Mouse (Mus musculus): Measurements from ENCODE around the gene Acsf3. TPM values are rescaled to one million over a fixed set of nuclear protein-coding genes. Genes with fewer than 3 reads are reported as not detected.

The Acsf3 gene
- total and polyA plus RNA-seq, 3 experiments: 17.8 to 37.2 TPM; not detected in 1

DNA sequence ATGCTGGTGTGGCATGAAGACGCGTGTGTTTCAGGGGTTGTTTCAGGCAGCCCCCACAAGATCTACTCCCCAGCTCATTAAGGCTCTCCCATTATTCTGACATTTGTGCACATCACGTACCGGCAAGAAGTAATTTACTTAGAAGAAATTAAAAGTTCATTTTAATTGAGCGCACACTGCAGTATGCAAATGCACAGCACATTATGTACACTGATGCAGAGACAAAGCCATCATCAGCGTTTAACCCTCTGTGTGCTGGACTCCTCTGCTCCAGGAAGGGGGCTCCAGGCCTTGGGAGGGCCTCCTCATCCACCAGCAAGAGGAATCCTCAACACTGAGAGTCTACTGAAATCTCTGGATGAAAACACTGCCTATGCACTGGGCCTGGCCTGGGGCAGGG, 37.4 kb upstream of the Acsf3 start:
- Histone ChIP-seq H3K36me3 (ENCODE audit: control insufficient read depth in 1 of 2, insufficient read depth in 2 of 2, low read length in 2 of 2) (peaks cover 0 to 16% of the 10 kb centered on the region in 2 experiments; a peak in 2 of 4 replicates), H3K4me1 (ENCODE audit: control insufficient read depth in 1 of 2, insufficient read depth in 2 of 2, low read length in 2 of 2) (peaks cover 10 to 42% of the 10 kb centered on the region in 2 experiments), H3K27ac (ENCODE audit: control insufficient read depth, low read depth, low read length) (no peak overlapping the region), H3K79me2 (ENCODE audit: control insufficient read depth, insufficient read depth, low read length, poor library complexity) (no peaks in the 10 kb centered on the region; the same call in 1 of the 2 replicates), H3K9me3 (replicated peaks; ENCODE audit: insufficient read depth, low read length) (no peaks in the 10 kb centered on the region), H3K4me3 (ENCODE audit: control insufficient read depth in 1 of 2, insufficient read depth in 1 of 2, low read depth in 2 of 2, low read length in 2 of 2) (no peak overlapping the region), H3K27me3 (ENCODE audit: control insufficient read depth in 1 of 2, insufficient read depth in 2 of 2, low read length in 2 of 2) (no peaks in the 10 kb centered on the region), H3K9ac (ENCODE audit: control insufficient read depth, low read depth, low read length, poor library complexity, severe bottlenecking) (no peak overlapping the region)
- DNase-seq (ENCODE audit: low read depth, low spot score): no peak
- no peak for TF ChIP-seq POLR2AphosphoS5 (IDR thresholded peaks at IDR 0.05; ENCODE audit: borderline replicate concordance, low read depth, low read length)
- TF ChIP-seq E2F4 (IDR thresholded peaks at IDR 0.05; ENCODE audit: borderline replicate concordance, low read depth, low read length): no peak
- TF ChIP-seq MAX (IDR thresholded peaks at IDR 0.05; ENCODE audit: low read length): no peak
- TF ChIP-seq ETS1 (IDR thresholded peaks at IDR 0.05; ENCODE audit: low read depth, low read length): no peak
- no peak for TF ChIP-seq POLR2A (IDR thresholded peaks at IDR 0.05; ENCODE audit: control insufficient read depth in 1 of 2, insufficient read depth in 1 of 2, low read depth in 1 of 2, low read length in 2 of 2, poor library complexity in 1 of 2)
- TF ChIP-seq TCF12 (IDR thresholded peaks at IDR 0.05; ENCODE audit: low read depth, low read length): no peak
- no peak for TF ChIP-seq GABPA (IDR thresholded peaks at IDR 0.05; ENCODE audit: low read depth, low read length)

DNA sequence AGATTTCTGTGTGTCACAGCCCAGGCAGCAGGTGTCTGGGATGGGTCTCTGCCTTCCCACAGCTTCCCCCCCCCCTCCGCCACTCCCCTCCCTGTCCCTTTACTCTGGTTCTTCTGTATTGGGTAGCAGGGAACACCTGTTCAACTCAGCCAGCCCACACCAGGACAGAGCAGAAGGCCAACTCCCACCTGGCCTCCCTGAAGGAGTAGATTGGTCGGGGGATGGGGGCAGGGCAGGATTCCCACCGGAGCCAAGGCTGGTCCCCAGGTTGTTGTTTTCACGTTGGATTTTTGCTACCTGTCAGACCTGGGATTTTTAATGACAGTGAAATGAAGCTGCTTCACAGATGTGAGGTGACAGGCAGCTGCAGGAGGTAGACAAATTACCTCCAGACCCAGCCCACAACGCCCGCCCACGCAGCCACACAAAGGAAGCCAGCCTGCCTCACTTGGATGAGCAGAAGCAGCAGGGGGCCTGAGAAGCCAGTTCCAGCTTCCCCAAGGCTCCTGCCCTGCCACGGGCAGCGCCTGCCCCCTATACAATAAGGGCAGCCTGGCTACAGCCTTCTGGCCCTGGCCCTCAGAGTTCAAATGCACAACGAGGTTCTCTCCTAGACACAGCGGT, 36.1 kb upstream of the Acsf3 start:
- Histone ChIP-seq H3K36me3 (ENCODE audit: control insufficient read depth in 1 of 2, insufficient read depth in 2 of 2, low read length in 2 of 2) (peaks cover 0 to 16% of the 10 kb centered on the region in 2 experiments; a peak in 2 of 4 replicates), H3K79me2 (ENCODE audit: control insufficient read depth, insufficient read depth, low read length, poor library complexity) (no peaks in the 10 kb centered on the region; the same call in 1 of the 2 replicates), H3K4me1 (ENCODE audit: control insufficient read depth in 1 of 2, insufficient read depth in 2 of 2, low read length in 2 of 2) (peaks cover 10 to 42% of the 10 kb centered on the region in 2 experiments), H3K27me3 (ENCODE audit: control insufficient read depth in 1 of 2, insufficient read depth in 2 of 2, low read length in 2 of 2) (no peaks in the 10 kb centered on the region), H3K9ac (ENCODE audit: control insufficient read depth, low read depth, low read length, poor library complexity, severe bottlenecking) (no peak overlapping the region), H3K27ac (ENCODE audit: control insufficient read depth, low read depth, low read length) (no peak overlapping the region), H3K9me3 (replicated peaks; ENCODE audit: insufficient read depth, low read length) (no peaks in the 10 kb centered on the region), H3K4me3 (ENCODE audit: control insufficient read depth in 1 of 2, insufficient read depth in 1 of 2, low read depth in 2 of 2, low read length in 2 of 2) (no peak overlapping the region)
- peak; percentile 85 for DNase-seq (ENCODE audit: low read depth, low spot score)
- no peak for TF ChIP-seq UBTF (IDR thresholded peaks at IDR 0.05; ENCODE audit: borderline replicate concordance, insufficient read depth, low read depth, low read length)
- TF ChIP-seq TCF12 (IDR thresholded peaks at IDR 0.05; ENCODE audit: low read depth, low read length): peak; percentile 45; the same call in 1 of the 2 replicates
- peak; percentile 39 to 42; a peak in 3 of 4 replicates for TF ChIP-seq EP300 (IDR thresholded peaks at IDR 0.05; ENCODE audit: low read depth in 1 of 2, low read length in 2 of 2)
- TF ChIP-seq NRF1 (IDR thresholded peaks at IDR 0.05; ENCODE audit: insufficient read depth, low read depth, low read length, poor library complexity, severe bottlenecking): 0 out of 2 replicates have a peak, but pooled peaks have one; percentile 6
- peak; percentile 52; the same call in 1 of the 2 replicates for TF ChIP-seq RCOR1 (IDR thresholded peaks at IDR 0.05; ENCODE audit: low read depth, low read length)
- TF ChIP-seq JUND (IDR thresholded peaks at IDR 0.05; ENCODE audit: low read depth, low read length): no peak
- TF ChIP-seq ZMIZ1 (IDR thresholded peaks at IDR 0.05; ENCODE audit: low read depth, low read length): no peak
- no peak for TF ChIP-seq POLR2AphosphoS5 (IDR thresholded peaks at IDR 0.05; ENCODE audit: borderline replicate concordance, low read depth, low read length)
- no peak for TF ChIP-seq MAZ (IDR thresholded peaks at IDR 0.05; ENCODE audit: low read depth, low read length)
- no peak for TF ChIP-seq BHLHE40 (IDR thresholded peaks at IDR 0.05; ENCODE audit: borderline replicate concordance, low read depth, low read length)
- no peak for TF ChIP-seq E2F4 (IDR thresholded peaks at IDR 0.05; ENCODE audit: borderline replicate concordance, low read depth, low read length)
- no peak for TF ChIP-seq CHD1 (IDR thresholded peaks at IDR 0.05; ENCODE audit: low read depth, low read length)
- TF ChIP-seq POLR2AphosphoS2 (IDR thresholded peaks at IDR 0.05; ENCODE audit: low read length): no peak
- TF ChIP-seq ETS1 (IDR thresholded peaks at IDR 0.05; ENCODE audit: low read depth, low read length): peak; percentile 42; the same call in 1 of the 2 replicates
- no peak for TF ChIP-seq ZC3H11A (IDR thresholded peaks at IDR 0.05; ENCODE audit: low read depth, low read length)
- TF ChIP-seq RAD21 (IDR thresholded peaks at IDR 0.05; ENCODE audit: low read depth, low read length): no peak
- TF ChIP-seq ELF1 (IDR thresholded peaks at IDR 0.05; ENCODE audit: low read depth, low read length): no peak
- TF ChIP-seq MYB (IDR thresholded peaks at IDR 0.05; ENCODE audit: low read depth, low read length): no peak
- TF ChIP-seq SMC3 (IDR thresholded peaks at IDR 0.05; ENCODE audit: low read depth, low read length): no peak
- TF ChIP-seq CTCF (IDR thresholded peaks at IDR 0.05 in 2 of 3, conservative IDR thresholded peaks at IDR 0.05 in 1 of 3; ENCODE audit: control insufficient read depth in 1 of 3, insufficient read depth in 1 of 3, low read depth in 2 of 3, low read length in 3 of 3, poor library complexity in 1 of 3, severe bottlenecking in 1 of 3): no peak
- TF ChIP-seq KAT2A (conservative IDR thresholded peaks at IDR 0.05; ENCODE audit: low read depth, low read length): no peak
- TF ChIP-seq SIN3A (IDR thresholded peaks at IDR 0.05; ENCODE audit: low read length): peak; percentile 54; the same call in 1 of the 2 replicates

Measured in MEL (cell line).